Mouse (Mus musculus) ovary, postnatal 10 days (tissue): ENCODE results near the gene Rab4a.

Experiments used
- DNase-seq: peaks from one replicate; pipeline ENCODE4 v3.0.0; 2022; ENCODE audit warnings: low spot score

Gene Rab4a

GRCm38 (mm10) chr8:123813173-123813891 lies 7.5 kb downstream of the Rab4a start:
- no peak for DNase-seq

- no peak for DNase-seq
These were observed 8.1 kb downstream of the Rab4a start for GRCm38 (mm10) chr8:123813892-123814266.

GRCm38 (mm10) chr8:123815325-123815724 lies 9.5 kb downstream of the Rab4a start:
- no peak for DNase-seq

GRCm38 (mm10) chr8:123816939-123817338 lies 11.2 kb downstream of the Rab4a start:
- DNase-seq = no peak

GRCm38 (mm10) chr8:123817747-123818146 lies 12.0 kb downstream of the Rab4a start:
- DNase-seq = no peak

DNA sequence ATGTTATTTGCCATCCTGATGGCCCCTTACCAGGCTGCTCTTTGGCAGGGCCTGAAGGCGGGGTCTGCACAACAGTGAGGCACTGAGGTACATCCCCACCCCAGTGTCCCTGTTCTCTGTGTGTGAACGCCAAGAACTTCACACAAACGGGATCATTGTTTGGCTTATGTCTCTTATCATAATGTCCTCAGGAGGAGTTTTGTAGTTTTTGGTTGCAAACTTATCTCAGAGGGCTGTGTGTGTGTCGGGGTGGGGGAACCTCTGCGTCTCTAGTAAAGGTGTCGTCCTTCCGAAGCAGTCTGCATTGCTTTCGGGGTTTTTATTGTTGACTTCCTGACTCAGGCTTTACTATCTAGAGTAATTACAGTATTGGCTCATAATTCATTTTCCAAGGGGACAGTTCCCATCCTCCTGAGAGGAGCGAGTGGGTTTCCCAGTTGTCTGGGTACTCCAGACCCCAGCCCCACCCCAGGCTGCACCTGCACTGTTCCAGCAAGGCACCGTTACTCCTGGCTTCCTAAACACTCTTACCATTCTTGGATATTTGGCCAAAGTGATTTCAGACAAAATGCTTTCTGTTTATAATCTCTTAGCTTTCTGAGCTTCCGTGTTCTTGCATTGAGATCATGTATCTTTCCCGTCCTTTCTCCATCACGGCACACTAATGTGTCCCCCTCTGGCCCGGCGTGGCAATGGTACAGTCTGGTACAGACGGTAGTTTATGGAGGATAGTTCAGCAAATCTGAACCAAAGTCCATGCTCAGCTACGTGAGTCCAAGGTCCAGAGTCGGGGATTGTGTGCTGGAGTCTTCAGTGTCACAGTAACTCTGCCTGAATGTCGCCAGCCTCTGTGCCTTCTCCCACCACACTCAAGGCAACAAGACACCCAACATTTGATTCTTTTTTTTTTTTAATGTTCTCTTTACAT lies 14.2 kb downstream of the Rab4a start:
- no peak for DNase-seq

GRCm38 (mm10) chr8:123820780-123821179 lies 15.0 kb downstream of the Rab4a start:
- no peak for DNase-seq

DNA sequence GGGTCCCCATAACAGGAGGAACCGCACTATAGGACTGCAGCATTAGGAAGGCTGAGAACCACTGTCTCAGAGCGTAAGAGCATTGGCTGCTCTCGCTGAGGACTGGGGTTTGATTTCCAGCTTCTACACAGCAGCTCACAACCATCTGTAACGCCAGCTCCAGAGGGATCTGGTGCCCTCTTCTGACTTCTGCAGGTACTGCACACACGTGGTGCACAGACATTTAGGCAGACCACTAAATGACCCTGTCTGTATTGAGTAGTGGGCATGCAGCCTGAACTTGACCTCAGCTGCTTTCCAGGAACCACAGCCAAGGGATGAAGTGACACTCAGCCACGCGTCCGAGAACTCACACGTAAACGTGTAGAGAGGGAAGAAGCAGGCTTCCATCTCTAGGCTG lies 17.3 kb downstream of the Rab4a start:
- DNase-seq = no peak

DNA sequence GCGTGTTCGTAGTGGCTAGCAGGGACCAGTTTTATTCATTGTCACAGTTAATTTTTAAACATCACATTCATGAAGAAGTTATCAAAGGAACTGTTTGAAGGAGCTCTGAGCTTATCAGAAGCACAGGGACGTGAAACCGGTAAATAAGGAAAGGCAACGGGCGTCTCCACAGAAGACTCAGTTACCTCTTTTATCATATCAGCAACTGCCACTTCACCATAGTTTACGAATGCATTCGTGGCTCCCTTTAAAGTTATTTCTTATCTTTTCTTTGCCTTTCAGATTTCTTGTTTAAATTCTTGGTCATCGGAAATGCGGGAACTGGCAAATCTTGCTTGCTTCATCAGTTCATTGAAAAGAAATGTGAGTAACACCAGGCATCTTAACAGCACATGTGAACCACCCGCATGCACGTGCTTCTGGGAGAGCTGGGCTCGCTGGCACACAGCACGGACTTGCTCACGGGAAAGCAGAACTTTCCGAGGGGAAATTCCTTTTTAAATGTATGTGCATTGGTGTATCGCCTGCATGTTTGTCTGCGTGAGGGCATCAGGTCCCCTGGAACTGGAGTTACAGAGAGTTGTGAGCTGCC lies 17.8 kb downstream of the Rab4a start:
- DNase-seq = no peak

- no peak for DNase-seq
These were observed 20.2 kb downstream of the Rab4a start for GRCm38 (mm10) chr8:123826001-123826400.

- DNase-seq = no peak
These were observed 21.0 kb downstream of the Rab4a start for GRCm38 (mm10) chr8:123826758-123827157.

DNA sequence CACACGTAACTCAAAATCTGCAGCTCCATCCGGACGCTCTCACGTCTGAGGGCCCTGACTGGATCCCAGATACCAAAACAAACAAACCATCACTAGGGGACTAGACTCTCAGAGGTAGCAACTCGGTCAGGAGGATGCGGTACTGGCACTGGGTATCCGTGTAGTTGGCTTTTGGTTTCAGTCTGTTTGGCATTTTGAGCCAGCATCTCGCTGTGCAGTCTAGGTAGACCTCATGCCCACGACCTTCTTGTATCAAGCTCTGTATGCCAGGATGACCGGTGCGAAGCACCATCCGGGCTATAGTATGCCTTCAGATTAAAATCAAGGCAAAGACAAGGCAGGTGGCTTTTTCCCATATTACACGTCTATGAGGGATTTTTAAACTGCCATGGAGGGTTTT lies 21.7 kb downstream of the Rab4a start:
- DNase-seq = no peak

- DNase-seq = no peak
These were observed 27.0 kb downstream of the Rab4a start for GRCm38 (mm10) chr8:123832757-123833156.

GRCm38 (mm10) chr8:123835451-123835850 lies 29.7 kb downstream of the Rab4a start:
- DNase-seq = no peak

GRCm38 (mm10) chr8:123836354-123836753 lies 30.6 kb downstream of the Rab4a start:
- DNase-seq = no peak

GRCm38 (mm10) chr8:123838496-123838895 lies 32.7 kb downstream of the Rab4a start:
- no peak for DNase-seq

DNA sequence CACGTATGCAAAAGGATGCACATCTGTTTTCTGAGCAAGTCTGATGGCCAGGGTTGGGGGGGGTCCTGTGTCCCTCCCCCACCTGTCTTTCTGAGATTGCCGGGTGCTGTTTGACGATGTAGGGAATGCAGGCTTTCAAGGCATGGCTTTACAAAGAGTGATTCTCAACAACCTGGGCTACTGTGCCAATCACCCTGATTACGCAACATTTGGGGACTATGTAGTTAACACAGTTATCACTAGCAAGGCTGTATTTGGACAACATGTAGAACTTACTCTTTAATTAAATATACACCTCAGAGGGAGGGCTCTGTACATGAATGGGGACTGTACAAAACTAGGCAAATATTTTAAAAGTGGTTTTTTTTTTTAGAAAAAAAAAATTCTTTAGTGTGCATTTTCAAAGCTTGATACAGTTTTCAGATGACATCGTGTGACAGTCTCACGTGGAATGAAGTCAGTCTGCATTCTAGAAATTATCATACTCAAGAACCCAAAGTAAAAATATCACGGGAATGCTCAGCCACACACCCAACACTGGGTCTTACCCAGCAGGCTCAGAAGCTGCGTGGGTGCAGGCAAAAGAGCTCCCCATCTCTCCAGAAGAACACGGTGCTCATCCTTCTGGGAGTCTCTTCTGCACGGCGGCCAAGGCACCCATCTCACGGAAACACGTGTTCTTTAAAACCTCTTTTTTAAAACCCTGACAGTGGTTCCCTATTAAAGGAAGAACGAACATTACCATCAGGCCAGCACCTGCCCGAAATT lies 35.0 kb downstream of the Rab4a start:
- no peak for DNase-seq

GRCm38 (mm10) chr8:123842086-123842485 lies 36.3 kb downstream of the Rab4a start:
- DNase-seq = no peak

DNA sequence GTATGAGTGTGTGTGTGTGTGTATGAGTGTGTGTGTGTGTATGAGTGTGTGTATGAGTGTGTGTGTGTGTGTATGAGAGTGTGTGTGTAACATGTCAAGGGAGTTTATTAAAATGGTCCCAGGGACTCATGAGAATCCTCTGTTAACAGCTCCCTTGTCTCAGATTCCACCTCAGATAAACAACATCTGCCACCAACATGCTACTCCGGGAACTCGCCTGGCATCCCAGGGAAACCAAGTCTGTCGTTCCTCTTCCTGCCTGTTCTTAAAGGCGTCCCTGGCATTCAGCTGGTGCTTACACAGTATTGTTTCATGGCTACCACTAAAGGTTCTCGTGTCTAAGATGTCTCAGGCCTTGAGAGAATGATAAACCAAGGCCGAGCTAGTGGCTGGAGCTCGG lies 38.6 kb downstream of the Rab4a start:
- no peak for DNase-seq

DNA sequence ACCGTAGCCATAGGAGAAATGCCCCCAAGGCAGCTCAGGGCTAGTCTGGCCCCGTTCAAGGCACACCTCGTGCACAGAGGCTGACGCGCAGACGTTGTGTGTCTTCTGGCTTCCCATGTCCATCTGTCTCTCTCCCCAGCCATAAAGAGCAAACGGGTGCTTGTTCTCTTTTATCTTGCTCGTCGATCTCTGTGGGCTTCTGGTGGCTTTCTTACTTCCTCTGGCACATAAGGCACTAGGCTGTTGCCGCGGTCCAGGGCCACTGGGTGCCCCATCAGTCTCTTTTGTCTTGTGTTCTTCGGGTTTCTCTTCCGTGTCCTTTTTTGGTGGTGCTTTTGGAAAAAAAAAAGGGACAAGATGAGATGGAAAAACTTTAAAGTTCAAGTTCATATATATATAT lies 39.3 kb downstream of the Rab4a start:
- DNase-seq = no peak

DNA sequence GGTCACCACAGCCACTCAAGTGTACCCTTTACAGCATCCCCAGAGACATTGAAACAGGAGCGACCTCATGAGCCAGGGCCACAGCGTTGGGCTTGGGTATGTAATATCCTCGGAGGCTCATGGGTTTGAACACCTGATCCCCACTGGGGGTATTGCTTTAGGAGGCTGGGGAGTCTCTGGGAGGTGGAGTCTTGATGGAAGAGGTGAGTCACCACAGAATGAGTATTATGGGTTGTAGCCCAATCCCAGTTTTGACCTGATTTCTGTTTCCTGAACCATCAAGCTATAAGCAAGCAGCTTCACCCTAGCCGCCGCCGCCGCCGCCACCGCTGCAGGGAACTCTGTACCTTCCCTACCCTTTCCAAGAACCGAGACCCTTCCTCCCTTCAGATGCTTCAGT lies 40.2 kb downstream of the Rab4a start:
- DNase-seq = no peak

GRCm38 (mm10) chr8:123846509-123846908 lies 40.7 kb downstream of the Rab4a start:
- DNase-seq = no peak
